Mouse (Mus musculus): ENCODE measurements around the gene Tedc1.

- TF ChIP-seq CTCF (IDR thresholded peaks at IDR 0.05; ENCODE audit: extremely low read depth, insufficient read depth, low read length) (no peak), POLR2A (IDR thresholded peaks at IDR 0.05; ENCODE audit: extremely low read depth, insufficient read depth, low read length) (no peak)
Observed at GRCm38 (mm10) chr12:113214972-113215666, 58.9 kb downstream of the Tedc1 start.

Data from cortical plate, adult 2 months (tissue).